ENCODE assay signal across 13 mouse cellular contexts in genomic region chr1:24550560-24551280, GRCm38 (mm10). TPM values are rescaled to one million over a fixed set of nuclear protein-coding genes. Genes with fewer than 3 reads are reported as not detected.
DNase-seq lines count a peak whose midpoint lies in the region; TF ChIP-seq lines count a peak whose summit lies in the region.
"Had no signal": no experiment of that assay in that cellular context is flagged by ENCODE, and none has a peak within 500 bp of the region (broad histone marks: within the 10 kb centered on the region; RNA-seq: fewer than 3 reads in every experiment).

No protein-coding gene starts in this region.

- peak overlapping the region; percentile 50 for H3K4me2 ChIP-seq in myocyte (ENCODE audit: low read depth)
- H3K4me2 ChIP-seq: hindbrain, embryonic 14.5 days; liver, embryonic 11.5 days; midbrain, embryonic 11.5 days had no signal

- no peaks in the 10 kb centered on the region for H3K9me3 ChIP-seq in hindbrain, embryonic 10.5 days

- peaks cover 5% of the 10 kb centered on the region; the same call in 1 of the 2 replicates for H3K4me1 ChIP-seq in hindbrain, embryonic 10.5 days (replicated peaks)

- H3K4me3 ChIP-seq in myocyte, result no peak overlapping the region
- no peak overlapping the region for H3K4me3 ChIP-seq in hindbrain, embryonic 10.5 days

- no peaks in the 10 kb centered on the region for H3K79me2 ChIP-seq in myocyte (ENCODE audit: control insufficient read depth, insufficient read depth)

- H3K27ac ChIP-seq in hindbrain, embryonic 10.5 days, result no peak overlapping the region
- H3K27ac ChIP-seq: hindbrain, embryonic 14.5 days had no signal

- intact Hi-C loops in left cerebral cortex, postnatal 4 days (cut with DNase I), result no loop called here

- no peak for TF ChIP-seq POLR2A in myocyte (IDR thresholded peaks at IDR 0.05; ENCODE audit: insufficient read length, low read depth)

- WGBS in hindbrain, embryonic 10.5 days, result 79% methylated on average over 18 of the region's 18 CpGs

- H3K27me3 ChIP-seq in myocyte (ENCODE audit: control insufficient read depth, insufficient read depth, insufficient read length), result no peaks in the 10 kb centered on the region
- H3K27me3 ChIP-seq in hindbrain, embryonic 10.5 days (ENCODE audit: insufficient read depth, poor library complexity, severe bottlenecking), result no peaks in the 10 kb centered on the region

- no peaks in the 10 kb centered on the region for H3K36me3 ChIP-seq in myocyte (ENCODE audit: control insufficient read depth, insufficient read depth)
- H3K36me3 ChIP-seq in hindbrain, embryonic 10.5 days, result no peaks in the 10 kb centered on the region

- peak; percentile 8 for DNase-seq in left cerebral cortex, postnatal 4 days
- DNase-seq in left cerebral cortex, adult 8-10 months (ENCODE audit: low spot score in 2 of 2), result no peak
- peak; percentile 65 to 70 for DNase-seq in cerebellum, adult 18-20 months
- DNase-seq in cerebellum, postnatal 25 days, result peak; percentile 67 to 76
- DNase-seq in hindbrain, embryonic 10.5 days (ENCODE audit: low spot score), result no peak
- DNase-seq in testis, postnatal 10 days (ENCODE audit: low spot score), result no peak
- DNase-seq: kidney, adult 2 months; thymus, postnatal 25 days had no signal

- H3ac ChIP-seq in myocyte (ENCODE audit: control insufficient read depth, insufficient read length), result no peak overlapping the region

TF ChIP-seq in myocyte, 11 proteins besides CTCF, POLR2A, EP300 and RAD21:
- TF ChIP-seq MAX (IDR thresholded peaks at IDR 0.05; ENCODE audit: low read depth) (no peak), CEBPB (IDR thresholded peaks at IDR 0.05; ENCODE audit: insufficient read depth, poor library complexity, severe bottlenecking) (no peak), MYOD1 (IDR thresholded peaks at IDR 0.05; ENCODE audit: control insufficient read depth in 1 of 3, insufficient read length in 2 of 3, low read depth in 2 of 3) (no peak), MYOG (IDR thresholded peaks at IDR 0.05; ENCODE audit: control insufficient read depth in 1 of 3, insufficient read depth in 1 of 3, insufficient read length in 2 of 3, low read depth in 2 of 3) (no peak), USF1 (IDR thresholded peaks at IDR 0.05; ENCODE audit: low read depth) (no peak), TCF12 (IDR thresholded peaks at IDR 0.05; ENCODE audit: insufficient read depth, poor library complexity, severe bottlenecking) (no peak), SRF (IDR thresholded peaks at IDR 0.05; ENCODE audit: control insufficient read depth, insufficient read length, low read depth) (no peak), TCF3 (IDR thresholded peaks at IDR 0.05; ENCODE audit: insufficient read length, low read depth) (no peak), REST (IDR thresholded peaks at IDR 0.05; ENCODE audit: insufficient read depth, insufficient read length) (no peak)

RNA-seq across cellular contexts. Expression of gene Col19a1, which starts 36.6 kb away (rescaled TPM):
- total RNA-seq in left cerebral cortex, postnatal 4 days (2021), result 10 to 100 TPM; 15.3 to 18.8 TPM
- 10 to 100 TPM; 21.8 to 24.2 (median 23.1) TPM for total RNA-seq in left cerebral cortex, adult 8-10 months (2022)
- polyA plus RNA-seq in myocyte (2012; fragmentation: generic; extraction: Trizol), result 0.01 TPM
- polyA plus RNA-seq in hindbrain, embryonic 10.5 days (2016; fragmentation: Nextera tagmentation; extraction: Ambion mirVana), result 0.24 TPM in 2 replicates
- polyA plus RNA-seq: heart, embryonic 14.5 days had no signal

Comparison
In these comparisons a context has a peak if more than half of its experiments do, and no peak if none do; other contexts are left out.
1. DNase-seq: peak in left cerebral cortex, postnatal 4 days (single experiment), cerebellum, adult 18-20 months (2 of 2) and cerebellum, postnatal 25 days (2 of 2); none in left cerebral cortex, adult 8-10 months (0 of 2), hindbrain, embryonic 10.5 days (single experiment) and testis, postnatal 10 days (single experiment).